Mouse (Mus musculus) frontal cortex, adult (tissue): ENCODE results near the gene Stum.

Experiments used
- ATAC-seq: cut with Nextera tagmentation; 2 replicates; pipeline ENCODE4 v1.9.2; 2017; ENCODE audit warnings: mild to moderate bottlenecking, moderate library complexity, mixed read lengths; ENCODE audit not compliant: low TSS enrichment

The Stum gene

GRCm38 (mm10) chr1:180428871-180429270, 54.4 kb downstream of the Stum start:
- no peak for ATAC-seq

DNA sequence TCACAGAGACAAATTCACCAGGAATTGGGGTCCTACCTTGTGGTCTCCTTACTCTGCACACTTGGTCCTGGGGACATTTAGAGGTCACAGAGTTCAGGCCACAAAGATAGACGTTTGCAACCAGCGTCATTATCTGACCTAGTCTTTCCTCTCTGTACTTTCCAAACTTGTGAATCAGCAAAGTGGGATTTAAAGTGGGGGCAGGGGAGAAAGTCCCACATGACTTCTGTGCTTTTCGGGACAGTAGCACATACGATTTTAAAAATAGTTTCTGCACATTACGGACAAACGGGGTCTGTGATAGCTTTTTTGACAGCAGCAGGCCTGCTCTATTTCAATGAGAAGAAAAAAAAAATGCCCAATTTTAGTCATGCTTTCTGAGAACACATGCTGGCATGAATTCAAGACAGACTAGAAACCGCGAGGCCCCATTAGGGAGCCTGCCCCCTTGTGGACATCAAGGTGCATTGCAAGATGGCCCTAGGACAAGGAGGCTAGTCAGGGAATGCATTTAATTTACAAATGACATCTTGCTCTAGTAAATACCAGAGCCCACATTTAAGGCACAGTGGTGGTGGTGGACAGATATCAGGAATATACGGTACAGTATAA, 55.1 kb downstream of the Stum start:
- 0 out of 2 replicates have a peak, but pooled peaks have one; percentile 18 for ATAC-seq

DNA sequence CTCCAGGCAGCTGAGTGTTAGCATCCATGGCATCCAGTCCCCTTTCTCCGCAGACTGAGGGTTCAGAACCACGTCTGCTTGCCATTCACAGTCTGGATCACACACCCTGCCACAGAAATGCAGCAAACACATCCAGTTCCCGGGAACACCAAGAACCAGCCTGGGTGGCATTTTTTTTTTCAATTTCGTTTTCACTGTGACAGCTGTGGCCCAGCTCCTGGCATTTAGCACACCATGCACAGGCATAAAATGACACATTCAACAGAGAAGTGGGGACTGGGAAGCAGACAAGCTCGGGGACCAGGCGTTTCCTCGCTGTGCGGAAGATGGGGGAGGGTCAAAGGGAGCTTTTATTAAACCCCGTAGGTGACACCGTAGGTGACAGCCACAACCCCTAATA, 55.6 kb downstream of the Stum start:
- peak; percentile 76 for ATAC-seq

- ATAC-seq = no peak
These were observed 56.9 kb downstream of the Stum start for GRCm38 (mm10) chr1:180426405-180426804.

DNA sequence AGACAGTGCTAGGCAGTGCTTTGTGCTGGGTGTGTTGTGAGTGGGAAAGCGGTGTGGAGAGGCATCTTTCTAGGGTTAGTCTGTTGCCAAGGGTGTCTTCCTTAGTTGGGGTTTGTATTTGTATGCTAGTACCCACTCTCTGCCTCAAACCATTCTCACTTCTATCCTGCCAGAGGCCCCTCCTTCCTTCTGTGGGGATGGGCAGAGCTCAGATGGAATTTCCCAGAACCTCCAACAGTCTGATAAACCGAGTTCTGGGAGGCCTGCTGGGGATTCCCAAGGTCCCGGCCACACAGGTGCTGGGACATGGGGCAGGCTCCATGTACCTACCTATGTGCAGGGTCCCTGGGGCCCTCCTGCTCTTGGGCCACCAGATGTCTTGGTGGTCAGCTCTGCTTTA, 59.4 kb downstream of the Stum start:
- no peak for ATAC-seq

DNA sequence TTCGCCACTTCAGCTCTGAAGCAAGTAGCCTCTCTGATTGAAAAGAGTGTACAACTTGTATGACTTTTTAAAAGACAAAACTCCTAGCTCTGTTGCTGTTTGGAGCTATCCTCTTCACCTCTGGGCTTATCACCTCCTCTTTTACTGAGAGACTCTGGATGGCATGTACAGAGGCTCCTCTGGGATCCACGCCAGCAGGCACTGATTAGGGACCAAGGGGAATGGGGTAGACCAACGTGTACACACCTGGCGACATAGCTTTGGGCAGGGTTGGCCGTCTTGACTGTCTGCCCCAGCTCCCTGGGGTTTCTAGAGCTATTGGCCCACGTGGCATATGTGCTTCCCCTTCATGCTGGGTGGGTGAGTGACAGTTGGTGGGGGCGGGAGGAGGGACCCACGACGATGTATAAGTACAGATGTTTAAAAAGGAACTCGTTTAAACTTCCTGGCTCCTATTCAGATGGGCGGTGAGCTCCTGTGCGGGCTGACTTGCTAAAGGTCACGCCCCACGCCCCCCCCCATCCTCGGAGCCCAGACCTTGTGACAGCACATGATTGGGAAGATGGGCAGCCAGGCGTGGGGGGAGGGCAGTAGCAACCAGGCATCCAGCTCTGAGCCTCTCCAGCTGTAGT, 60.2 kb downstream of the Stum start:
- no peak for ATAC-seq

- peak; percentile 45 for ATAC-seq
These were observed 61.1 kb downstream of the Stum start for GRCm38 (mm10) chr1:180422076-180422828.

GRCm38 (mm10) chr1:180421165-180421909, 62.0 kb downstream of the Stum start:
- peak; percentile 2; the same call in 1 of the 2 replicates for ATAC-seq

- ATAC-seq = peak; percentile 48
These were observed 62.7 kb downstream of the Stum start for GRCm38 (mm10) chr1:180420496-180421164.

DNA sequence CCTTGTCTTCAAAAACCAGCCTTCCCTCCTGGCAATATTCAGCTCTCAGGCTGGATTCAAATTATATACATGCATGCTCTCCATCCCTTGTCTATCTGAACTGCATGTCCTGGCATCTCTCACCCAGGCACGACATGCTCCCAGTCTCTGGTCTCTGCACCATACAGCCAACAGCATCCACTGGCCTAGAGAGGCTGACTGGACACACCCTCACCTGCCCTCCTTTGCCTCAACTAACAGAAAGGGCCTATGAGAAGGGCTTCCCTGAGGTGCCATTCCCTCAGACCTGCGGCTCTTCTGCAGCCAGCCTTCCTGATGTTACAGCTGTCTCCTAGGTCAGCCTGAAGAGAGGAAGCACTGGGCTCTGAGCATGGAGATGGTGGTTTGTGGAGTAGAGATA, 64.2 kb downstream of the Stum start:
- no peak for ATAC-seq

- ATAC-seq = no peak
These were observed 66.2 kb downstream of the Stum start for GRCm38 (mm10) chr1:180417118-180417517.

- no peak for ATAC-seq
These were observed 67.5 kb downstream of the Stum start for GRCm38 (mm10) chr1:180415836-180416235.

DNA sequence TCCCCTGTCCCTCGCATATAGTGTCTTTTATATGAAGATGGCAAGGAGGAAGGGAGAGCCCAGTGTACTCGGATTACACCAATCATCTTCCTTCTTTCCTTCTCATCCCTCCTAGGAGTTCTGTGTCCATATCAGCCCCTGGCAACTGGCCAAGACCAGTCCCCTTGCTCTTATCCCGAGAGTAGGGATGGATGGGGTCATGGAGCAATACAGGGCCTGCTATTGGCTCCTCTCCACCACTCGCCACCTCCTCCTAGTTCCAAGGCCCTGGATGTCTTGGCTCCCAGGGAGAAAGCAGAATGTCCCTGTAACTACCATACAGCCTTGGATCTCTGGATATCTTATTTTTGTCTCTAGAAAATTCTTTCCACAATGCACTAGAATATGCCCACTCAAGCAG, 68.2 kb downstream of the Stum start:
- ATAC-seq = no peak

- no peak for ATAC-seq
These were observed 73.0 kb downstream of the Stum start for GRCm38 (mm10) chr1:180410306-180410705.

DNA sequence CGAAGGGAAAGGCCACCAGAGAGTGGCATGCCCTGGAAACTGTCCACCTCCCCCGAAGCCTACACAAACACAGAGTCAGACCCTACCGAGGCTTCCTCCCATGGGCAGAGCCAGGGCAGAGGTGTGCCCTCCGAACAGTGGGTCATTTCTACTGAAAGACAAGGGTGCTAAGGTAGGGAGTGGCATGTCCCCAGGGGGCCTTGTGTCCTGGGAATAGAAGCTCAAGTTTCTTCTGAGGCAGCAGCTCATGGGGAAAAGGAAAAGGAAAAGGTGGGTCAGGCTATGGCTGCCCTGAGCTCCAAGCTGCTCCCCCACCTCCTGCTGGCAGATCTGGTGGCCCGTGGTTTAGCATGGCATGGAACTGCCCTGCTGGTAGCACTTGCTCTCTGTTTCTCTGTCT, 73.5 kb downstream of the Stum start:
- no peak for ATAC-seq

DNA sequence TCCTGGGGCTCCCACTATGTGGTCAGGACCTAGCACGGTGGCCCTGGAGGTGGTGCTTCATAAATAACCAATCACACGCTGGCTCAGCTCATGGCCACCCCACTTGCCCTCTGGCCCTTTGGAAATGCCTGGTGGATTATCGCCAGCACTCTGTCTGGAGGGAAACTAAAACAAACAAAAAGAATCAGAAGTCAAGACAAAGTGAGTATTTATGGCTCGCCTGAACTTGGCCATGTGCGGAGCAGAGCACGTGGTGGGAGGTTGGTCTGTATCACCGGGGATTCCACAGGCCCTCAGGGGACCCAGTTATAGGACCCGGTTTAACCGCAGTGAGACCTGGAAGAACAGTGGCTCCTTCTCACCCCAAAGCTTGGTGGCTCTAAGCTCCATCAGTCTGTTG, 74.5 kb downstream of the Stum start:
- ATAC-seq = no peak

- peak; percentile 33; the same call in 1 of the 2 replicates for ATAC-seq
These were observed 75.3 kb downstream of the Stum start for GRCm38 (mm10) chr1:180407727-180408719.

GRCm38 (mm10) chr1:180407171-180407671, 76.1 kb downstream of the Stum start:
- ATAC-seq = peak; percentile 68

GRCm38 (mm10) chr1:180406336-180407035, 76.8 kb downstream of the Stum start:
- no peak for ATAC-seq
